Mouse (Mus musculus) G1E (cell line): ENCODE measurements around the gene Acod1. TPM values are rescaled to one million over a fixed set of nuclear protein-coding genes. Genes with fewer than 3 reads are reported as not detected.

Experiments
- ATAC-seq: 2 replicates; pipeline ENCODE4 v1.8.0; 2016; ENCODE audit warnings: mild to moderate bottlenecking; ENCODE audit not compliant: insufficient number of reproducible peaks, poor library complexity, low FRiP score, severe bottlenecking; ENCODE audit errors: extremely low read depth
- DNase-seq: peaks from one replicate; pipeline ENCODE4 v3.0.0; 2012; ENCODE audit warnings: low spot score
- H3K27me3 ChIP-seq: 2 replicates; pipeline ENCODE4 v1.6.1; 2012; ENCODE audit warnings: mild to moderate bottlenecking, low read length, inconsistent platforms; ENCODE audit not compliant: insufficient read depth
- H3K36me3 ChIP-seq: replicated peaks from 2 replicates; pipeline ENCODE3; 2012; ENCODE audit warnings: mild to moderate bottlenecking, inconsistent platforms
- H3K4me1 ChIP-seq: 2 replicates; pipeline ENCODE4 v1.6.1; 2012; ENCODE audit warnings: low read depth, low read length, inconsistent platforms, mixed read lengths; ENCODE audit not compliant: insufficient read depth
- H3K4me3 ChIP-seq: 2 replicates; pipeline ENCODE4 v1.5.1; 2012; ENCODE audit warnings: low read depth, mild to moderate bottlenecking, inconsistent platforms, low read length, moderate library complexity, mixed read lengths
- H3K9me3 ChIP-seq: replicated peaks from 2 replicates; pipeline ENCODE4 v1.6.1; 2012; ENCODE audit warnings: inconsistent platforms
- CTCF ChIP-seq: IDR thresholded peaks from 2 replicates; pipeline ENCODE4 v1.5.1; 2012; ENCODE audit warnings: low read depth, low read length, inconsistent platforms, mixed read lengths
- GATA1 ChIP-seq: IDR thresholded peaks from 2 replicates; pipeline ENCODE4 v1.6.1; 2012; ENCODE audit warnings: borderline replicate concordance, low read length, inconsistent platforms, mixed read lengths
- GATA2 ChIP-seq: IDR thresholded peaks from 2 replicates; pipeline ENCODE4 v1.6.1; 2012; ENCODE audit warnings: low read depth, low read length, inconsistent platforms, borderline replicate concordance
- POLR2AphosphoS5 ChIP-seq: IDR thresholded peaks from 2 replicates; pipeline ENCODE4 v1.6.1; 2012; ENCODE audit warnings: low read depth, low read length, inconsistent platforms; ENCODE audit not compliant: insufficient replicate concordance
- TAL1 ChIP-seq: conservative IDR thresholded peaks from 2 replicates; pipeline ENCODE4 v1.6.1; 2012; ENCODE audit warnings: low read depth, low read length, inconsistent platforms, mixed read lengths
- polyA plus RNA-seq: library from polyadenylated mRNA; stranded (reverse); fragments of >175 nt; gene quantifications from 2 replicates; pipeline ENCODE4 v1.2.3, GENCODE M21; 2012
- total RNA-seq, 2 experiments: library from RNA; stranded (forward) in 1 of 2; stranded (reverse) in 1 of 2; fragments of 200-1000 nt in 1 of 2; fragments of >200 nt in 1 of 2; fragmentation: Nextera tagmentation in 1 of 2; gene quantifications; 2 replicates each; pipeline ENCODE4 v1.2.3; 2014 to 2017

Acod1 gene
- total and polyA plus RNA-seq, 3 experiments, result 0.38 TPM; not detected in 2

DNA sequence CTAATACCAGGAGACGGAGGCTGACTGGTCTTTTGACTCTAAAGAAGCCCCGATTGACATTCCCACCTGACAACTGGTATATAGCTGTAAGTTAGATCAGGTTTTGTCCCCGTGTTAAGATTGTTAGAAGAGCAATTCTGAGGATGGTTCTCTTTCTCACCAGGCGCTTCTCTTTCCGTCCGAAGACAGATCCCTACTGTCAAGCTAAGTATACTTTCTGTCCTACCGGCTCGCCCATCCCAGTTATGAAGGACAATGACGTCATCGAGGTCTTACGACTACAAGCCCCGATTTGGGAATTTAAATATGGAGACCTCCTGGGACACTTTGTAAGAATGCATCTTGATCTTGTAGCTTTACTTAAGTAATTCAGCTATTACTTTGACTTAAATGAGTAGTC is 24.7 kb downstream of the Acod1 start:
- ATAC-seq, result no peak
- Histone ChIP-seq H3K27me3 (no peaks in the 10 kb centered on the region), H3K9me3 (no peaks in the 10 kb centered on the region), H3K4me1 (peaks cover 35% of the 10 kb centered on the region), H3K4me3 (no peak overlapping the region), H3K36me3 (peaks cover 46% of the 10 kb centered on the region)
- no peak for DNase-seq
- TF ChIP-seq CTCF, result no peak
- TF ChIP-seq GATA2, result no peak
- TF ChIP-seq GATA1, result no peak
- no peak for TF ChIP-seq POLR2AphosphoS5
- TF ChIP-seq TAL1, result no peak

DNA sequence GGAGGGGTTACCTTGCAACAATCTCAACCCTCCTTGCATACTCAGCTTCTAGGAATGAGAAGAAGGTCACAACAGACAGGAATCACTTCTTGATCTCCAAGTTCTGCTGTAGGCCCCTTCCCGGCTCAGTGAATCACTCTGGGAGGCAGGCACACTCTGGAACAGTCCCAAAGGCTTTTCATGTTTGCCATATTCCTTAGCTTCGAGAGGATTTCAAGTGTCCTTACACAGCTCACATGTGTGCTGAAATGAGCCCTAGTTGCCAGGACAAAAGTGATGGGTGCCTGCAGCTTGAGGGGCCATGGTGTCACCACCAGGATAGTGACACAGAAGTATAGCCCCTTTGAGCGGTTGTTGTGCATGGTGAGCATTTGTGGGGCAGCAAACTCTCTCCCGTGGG is 26.0 kb downstream of the Acod1 start:
- H3K27me3 ChIP-seq, result no peaks in the 10 kb centered on the region
- no peak overlapping the region for H3K4me3 ChIP-seq
- TF ChIP-seq GATA1, result no peak
- TF ChIP-seq TAL1, result no peak
- no peak for TF ChIP-seq POLR2AphosphoS5
- TF ChIP-seq CTCF, result no peak
- H3K4me1 ChIP-seq, result peaks cover 34% of the 10 kb centered on the region
- ATAC-seq, result no peak
- DNase-seq, result no peak
- H3K9me3 ChIP-seq, result no peaks in the 10 kb centered on the region
- H3K36me3 ChIP-seq, result peaks cover 57% of the 10 kb centered on the region

DNA sequence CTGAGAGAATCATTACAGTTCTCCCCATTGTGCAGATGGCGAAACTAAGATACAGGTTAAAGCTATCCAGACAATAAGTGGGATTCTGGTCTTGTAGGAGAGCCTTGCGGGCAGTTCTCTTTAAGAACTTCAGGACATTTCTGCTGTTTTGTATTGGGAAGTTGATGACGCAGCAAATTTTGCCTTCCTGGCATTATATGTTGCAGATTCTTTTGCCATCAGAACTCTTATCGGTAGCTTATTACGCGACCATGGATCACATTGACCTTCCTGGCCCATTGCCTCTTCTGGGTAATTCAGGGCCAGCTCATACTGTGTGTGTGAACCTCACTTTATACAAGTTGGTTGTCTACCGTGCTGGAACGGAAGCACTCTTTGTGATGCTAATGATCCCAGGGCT is 27.0 kb downstream of the Acod1 start:
- DNase-seq (no peak), ATAC-seq (no peak)
- peaks cover 68% of the 10 kb centered on the region for H3K36me3 ChIP-seq
- no peaks in the 10 kb centered on the region for H3K9me3 ChIP-seq
- H3K27me3 ChIP-seq, result no peaks in the 10 kb centered on the region
- no peak overlapping the region for H3K4me3 ChIP-seq
- no peak for TF ChIP-seq GATA1
- TF ChIP-seq POLR2AphosphoS5, result no peak
- TF ChIP-seq GATA2, result no peak
- TF ChIP-seq CTCF, result no peak
- TF ChIP-seq TAL1, result no peak
- H3K4me1 ChIP-seq, result peaks cover 44% of the 10 kb centered on the region

DNA sequence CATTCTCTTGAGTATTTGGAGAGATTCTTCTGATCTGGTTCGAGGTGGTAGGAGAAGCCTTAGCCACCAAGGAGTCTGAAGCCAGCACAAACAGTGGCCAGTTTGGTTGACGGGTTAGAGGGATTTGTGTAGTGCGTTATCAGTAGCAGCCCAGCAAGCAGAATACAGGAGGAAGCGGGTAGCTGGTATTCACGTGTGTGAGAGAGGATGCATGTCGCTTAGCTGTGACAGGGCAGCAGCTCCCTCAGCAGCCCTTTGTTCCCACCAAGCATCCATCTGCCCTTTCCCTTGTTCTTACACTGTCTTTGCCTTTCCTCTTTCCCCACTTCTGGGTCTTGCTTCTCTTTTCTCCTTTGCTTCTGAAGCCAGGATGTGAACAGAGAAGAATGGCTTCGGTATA is 28.4 kb downstream of the Acod1 start:
- Histone ChIP-seq H3K4me1 (peaks cover 40% of the 10 kb centered on the region), H3K36me3 (peaks cover 77% of the 10 kb centered on the region), H3K9me3 (no peaks in the 10 kb centered on the region), H3K27me3 (no peaks in the 10 kb centered on the region), H3K4me3 (no peak overlapping the region)
- DNase-seq (no peak), ATAC-seq (no peak)
- TF ChIP-seq GATA1 (no peak), GATA2 (no peak), POLR2AphosphoS5 (no peak), TAL1 (no peak)

DNA sequence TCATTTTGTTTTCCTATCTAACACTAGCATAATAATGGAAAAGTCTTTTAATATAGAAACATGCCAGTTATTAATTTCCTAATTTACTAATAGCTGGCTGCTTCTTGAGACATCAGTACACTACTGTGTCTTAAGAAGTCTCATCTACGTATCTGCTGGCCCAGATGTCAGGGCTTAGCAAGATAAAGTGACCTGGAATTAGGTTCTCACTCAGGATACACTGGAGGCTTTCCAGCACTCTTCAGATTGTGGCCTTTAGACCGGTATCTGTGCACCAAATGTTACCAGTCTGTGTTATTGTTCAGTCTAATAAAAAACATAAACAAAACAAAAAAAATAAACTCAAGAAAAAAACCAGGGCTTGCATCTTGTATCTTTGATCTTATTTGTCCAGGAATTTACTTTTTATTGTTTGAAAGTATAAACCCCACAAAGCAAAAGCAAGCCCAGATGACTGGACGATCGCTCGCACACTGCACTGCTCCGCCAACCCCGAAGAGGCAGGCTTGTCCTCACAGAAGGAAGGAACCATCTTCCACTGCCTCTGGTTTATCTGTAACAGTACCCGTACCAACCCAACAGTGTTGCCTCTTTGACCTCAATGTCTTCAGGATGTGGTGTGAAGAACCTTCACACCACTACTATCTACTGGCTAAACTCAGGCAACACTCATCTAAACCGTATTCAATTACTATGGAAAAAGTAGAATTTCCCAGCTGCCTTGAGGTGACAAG is 30.7 kb downstream of the Acod1 start:
- TF ChIP-seq TAL1 (no peak), POLR2AphosphoS5 (no peak), GATA1 (no peak), GATA2 (no peak), CTCF (no peak)
- DNase-seq, result no peak
- H3K4me3 ChIP-seq, result no peak overlapping the region
- peaks cover 23% of the 10 kb centered on the region; the same call in 1 of the 2 replicates for H3K4me1 ChIP-seq
- H3K27me3 ChIP-seq, result no peaks in the 10 kb centered on the region
- H3K9me3 ChIP-seq, result no peaks in the 10 kb centered on the region
- no peak for ATAC-seq
- H3K36me3 ChIP-seq, result peaks cover 79% of the 10 kb centered on the region

DNA sequence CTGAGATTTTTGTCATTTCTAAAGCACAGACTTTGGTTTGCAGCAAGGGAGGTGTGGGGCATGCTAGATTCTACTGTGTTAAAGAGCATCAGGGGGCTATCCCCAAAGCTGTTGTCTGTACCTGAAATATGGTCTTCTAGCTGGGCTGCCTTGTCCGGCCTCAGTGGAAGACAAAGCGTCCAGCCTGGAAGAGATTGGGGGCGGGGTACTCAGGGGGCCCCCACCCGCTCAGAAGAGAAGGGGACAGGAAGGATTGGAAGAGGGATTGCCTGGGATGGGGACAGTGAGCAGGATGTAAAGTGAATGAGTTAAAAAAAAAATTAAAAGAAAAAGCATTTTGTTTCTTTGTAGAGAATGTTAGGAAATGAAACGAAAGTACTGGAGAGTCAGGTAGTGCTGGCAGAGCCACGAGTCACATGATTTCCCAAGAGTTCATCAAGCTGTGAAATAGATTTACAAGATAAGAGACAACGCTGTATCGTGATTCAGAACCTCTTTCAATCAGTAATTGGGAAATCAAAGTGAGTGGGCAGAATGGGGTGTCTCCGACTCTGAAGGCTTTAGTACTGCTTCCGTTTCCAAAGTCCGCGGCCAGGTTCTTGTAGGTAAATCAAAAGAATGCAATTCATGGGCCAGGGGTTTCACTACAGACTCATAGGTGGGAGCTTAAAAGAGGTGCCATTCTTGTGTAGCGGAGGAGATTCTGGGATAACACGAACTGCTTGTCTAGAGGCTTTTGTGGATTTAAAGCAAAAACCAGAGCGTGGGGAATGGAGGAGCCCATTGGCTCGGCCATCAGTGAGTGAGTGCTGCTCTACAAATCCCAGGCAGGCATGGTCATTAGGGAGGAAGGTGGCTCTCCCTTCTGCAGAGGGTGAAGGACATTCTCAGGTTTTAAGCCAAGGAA is 31.5 kb downstream of the Acod1 start:
- Histone ChIP-seq H3K4me1 (peaks cover 18% of the 10 kb centered on the region; the same call in 1 of the 2 replicates), H3K9me3 (no peaks in the 10 kb centered on the region), H3K27me3 (no peaks in the 10 kb centered on the region), H3K36me3 (peaks cover 79% of the 10 kb centered on the region), H3K4me3 (no peak overlapping the region)
- TF ChIP-seq TAL1 (no peak), GATA1 (no peak), CTCF (no peak), GATA2 (no peak), POLR2AphosphoS5 (no peak)
- no peak for DNase-seq
- no peak for ATAC-seq
